Mouse (Mus musculus): ENCODE results near the gene Gm10644.

DNA sequence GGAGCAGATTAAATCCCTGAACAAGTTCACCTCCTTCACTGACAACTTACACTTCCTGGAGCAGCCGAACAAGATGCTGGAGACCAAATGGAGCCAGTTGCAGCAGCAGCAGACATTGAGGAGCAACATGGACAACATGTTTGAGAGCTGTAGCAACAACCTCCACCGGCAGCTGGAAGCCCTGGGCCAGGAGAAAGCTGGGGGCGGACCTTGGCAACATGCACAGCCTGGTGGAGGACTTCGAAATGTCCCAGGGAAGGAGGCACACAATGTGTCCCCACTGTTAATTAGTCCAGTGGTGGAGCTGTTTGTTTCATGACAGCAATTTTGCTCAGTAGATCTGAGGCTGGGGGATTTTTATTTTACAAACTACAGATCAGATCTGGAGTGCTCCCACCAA, 62.9 kb downstream of the Gm10644 start:
- TF ChIP-seq CTCF (IDR thresholded peaks at IDR 0.05; ENCODE audit: borderline replicate concordance, control insufficient read depth, extremely low read depth, insufficient read depth, low read length, poor library complexity) (no peak), POLR2A (IDR thresholded peaks at IDR 0.05; ENCODE audit: control insufficient read depth, extremely low read depth, insufficient read depth, low read length, poor library complexity) (no peak)

Measured in thymus, adult 2 months (tissue).